Comparison of ENCODE assay signal across 19 mouse cellular contexts in the genomic region with DNA sequence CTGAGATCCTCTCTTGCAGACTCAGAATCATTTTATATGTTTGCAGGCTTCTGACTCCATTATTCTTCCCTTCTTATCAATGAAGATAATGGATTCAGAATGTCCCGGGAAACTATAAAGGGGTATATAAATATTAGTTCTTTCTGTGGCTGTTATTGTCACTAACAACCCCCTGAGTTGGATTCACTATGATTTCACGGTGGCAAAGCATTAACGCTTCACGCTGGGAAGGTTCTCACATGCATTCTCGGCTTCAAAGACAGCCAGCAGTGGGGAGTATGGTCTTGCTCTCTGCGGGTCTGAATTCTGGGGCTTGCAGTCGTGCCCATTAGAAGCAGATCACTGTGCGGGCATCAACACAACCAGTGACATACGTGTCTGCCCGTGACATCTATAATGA. TPM values are rescaled to one million over a fixed set of nuclear protein-coding genes. Genes with fewer than 3 reads are reported as not detected.
DNase-seq lines count a peak whose midpoint lies in the region; ATAC-seq and TF ChIP-seq lines count a peak whose summit lies in the region.
"Had no signal": no experiment of that assay in that cellular context is flagged by ENCODE, and none has a peak within 500 bp of the region (broad histone marks: within the 10 kb centered on the region; RNA-seq: fewer than 3 reads in every experiment).

No protein-coding gene starts in this region.

- H3K4me1 ChIP-seq in forebrain, embryonic 14.5 days (ENCODE audit: control insufficient read depth, insufficient read depth, low read length), result peaks cover 4% of the 10 kb centered on the region
- peaks cover 4% of the 10 kb centered on the region; the same call in 1 of the 2 replicates for H3K4me1 ChIP-seq in forebrain, embryonic 16.5 days (replicated peaks; ENCODE audit: control insufficient read depth, insufficient read depth, low read length)
- H3K4me1 ChIP-seq in hindbrain, embryonic 13.5 days (replicated peaks), result 0 out of 2 replicates have a peak, but pooled peaks cover 6% of the 10 kb centered on the region
- no peaks in the 10 kb centered on the region for H3K4me1 ChIP-seq in midbrain, embryonic 11.5 days (ENCODE audit: control insufficient read depth, insufficient read depth, low read length)
- no peaks in the 10 kb centered on the region for H3K4me1 ChIP-seq in neural tube, embryonic 14.5 days (ENCODE audit: control insufficient read depth, insufficient read depth, low read length)
- no peaks in the 10 kb centered on the region for H3K4me1 ChIP-seq in liver, postnatal 0 days (ENCODE audit: insufficient read depth)
- H3K4me1 ChIP-seq: limb, embryonic 15.5 days; liver, embryonic 15.5 days had no signal

- no peak overlapping the region for H3K9ac ChIP-seq in forebrain, embryonic 14.5 days (ENCODE audit: low read length)
- H3K9ac ChIP-seq in forebrain, embryonic 16.5 days (replicated peaks; ENCODE audit: low read depth, low read length), result no peak overlapping the region
- no peak overlapping the region for H3K9ac ChIP-seq in hindbrain, embryonic 13.5 days
- H3K9ac ChIP-seq in midbrain, embryonic 11.5 days (ENCODE audit: low read length), result no peak overlapping the region
- H3K9ac ChIP-seq in neural tube, embryonic 14.5 days (replicated peaks; ENCODE audit: low read depth, low read length), result no peak overlapping the region
- no peak overlapping the region for H3K9ac ChIP-seq in liver, postnatal 0 days (replicated peaks)
- H3K9ac ChIP-seq: forebrain, postnatal 0 days; limb, embryonic 15.5 days; liver, embryonic 15.5 days had no signal

- no peaks in the 10 kb centered on the region for H3K9me3 ChIP-seq in forebrain, embryonic 14.5 days (replicated peaks; ENCODE audit: control insufficient read depth, low read length)
- H3K9me3 ChIP-seq in forebrain, embryonic 16.5 days (ENCODE audit: control insufficient read depth, low read length), result no peaks in the 10 kb centered on the region
- no peaks in the 10 kb centered on the region for H3K9me3 ChIP-seq in hindbrain, embryonic 13.5 days
- H3K9me3 ChIP-seq in midbrain, embryonic 11.5 days (ENCODE audit: control insufficient read depth, low read length), result no peaks in the 10 kb centered on the region
- H3K9me3 ChIP-seq in neural tube, embryonic 14.5 days (ENCODE audit: control insufficient read depth, low read length), result no peaks in the 10 kb centered on the region
- H3K9me3 ChIP-seq in liver, postnatal 0 days (ENCODE audit: low read length), result no peaks in the 10 kb centered on the region
- H3K9me3 ChIP-seq: limb, embryonic 15.5 days had no signal

- WGBS in forebrain, embryonic 14.5 days, result 74% methylated on average over 10 of the region's 10 CpGs
- 78% methylated on average over 10 of the region's 10 CpGs for WGBS in forebrain, embryonic 16.5 days
- WGBS in hindbrain, embryonic 13.5 days, result 47% methylated on average over 10 of the region's 10 CpGs
- 50% methylated on average over 10 of the region's 10 CpGs for WGBS in midbrain, embryonic 11.5 days
- WGBS in neural tube, embryonic 14.5 days, result 42% methylated on average over 10 of the region's 10 CpGs
- WGBS in liver, postnatal 0 days (ENCODE audit: insufficient replicate concordance), result 62% methylated on average over 10 of the region's 10 CpGs

- peak; percentile 32 for DNase-seq in forebrain, embryonic 14.5 days (ENCODE audit: low spot score)
- DNase-seq in midbrain, embryonic 11.5 days (ENCODE audit: low spot score, missing footprints), result peak; percentile 86
- no peak for DNase-seq in thymus, adult 18-20 months
- no peak for DNase-seq in liver, postnatal 0 days
- DNase-seq: adrenal gland, postnatal 14 days; cerebellum, adult 11 months; forebrain, postnatal 0 days; heart, postnatal 10 days; kidney, adult 8-10 months; kidney, postnatal 36 days; thymus, postnatal 25 days had no signal

- no peak for TF ChIP-seq EP300 in liver, postnatal 0 days (IDR thresholded peaks at IDR 0.05; ENCODE audit: low read depth)

- no peak for TF ChIP-seq CTCF in liver, postnatal 0 days (IDR thresholded peaks at IDR 0.05; ENCODE audit: low read depth)

- ATAC-seq in forebrain, embryonic 14.5 days, result no peak
- no peak for ATAC-seq in forebrain, embryonic 16.5 days
- ATAC-seq in hindbrain, embryonic 13.5 days (ENCODE audit: low FRiP score), result no peak
- ATAC-seq in midbrain, embryonic 11.5 days (ENCODE audit: low FRiP score), result 0 out of 2 replicates have a peak, but pooled peaks have one; percentile 27
- ATAC-seq in neural tube, embryonic 14.5 days (ENCODE audit: low read depth), result no peak
- ATAC-seq in liver, postnatal 0 days, result no peak
- ATAC-seq: forebrain, postnatal 0 days; lung, postnatal 0 days had no signal

- no peak overlapping the region for H3K4me3 ChIP-seq in forebrain, embryonic 14.5 days (ENCODE audit: low read depth, low read length)
- no peak overlapping the region for H3K4me3 ChIP-seq in forebrain, embryonic 16.5 days (replicated peaks; ENCODE audit: low read length)
- no peak overlapping the region for H3K4me3 ChIP-seq in hindbrain, embryonic 13.5 days
- no peak overlapping the region for H3K4me3 ChIP-seq in midbrain, embryonic 11.5 days (ENCODE audit: low read depth, low read length)
- H3K4me3 ChIP-seq in neural tube, embryonic 14.5 days (ENCODE audit: low read depth, low read length), result no peak overlapping the region
- H3K4me3 ChIP-seq in liver, postnatal 0 days (ENCODE audit: low read depth, low read length), result no peak overlapping the region
- H3K4me3 ChIP-seq: limb, embryonic 15.5 days; liver, embryonic 15.5 days had no signal

- no peak overlapping the region for H3K4me2 ChIP-seq in forebrain, embryonic 14.5 days (ENCODE audit: low read length)
- no peak overlapping the region for H3K4me2 ChIP-seq in forebrain, embryonic 16.5 days (ENCODE audit: low read length)
- peak overlapping the region; percentile 17; the same call in 1 of the 2 replicates for H3K4me2 ChIP-seq in hindbrain, embryonic 13.5 days
- no peak overlapping the region for H3K4me2 ChIP-seq in midbrain, embryonic 11.5 days
- 0 out of 2 replicates have a peak overlapping the region, but pooled peaks have one; percentile 1 for H3K4me2 ChIP-seq in neural tube, embryonic 14.5 days (ENCODE audit: low read depth, low read length)
- H3K4me2 ChIP-seq in liver, postnatal 0 days (ENCODE audit: low read depth, low read length), result no peak overlapping the region
- H3K4me2 ChIP-seq: heart, embryonic 11.5 days; limb, embryonic 15.5 days; liver, embryonic 15.5 days had no signal

- H3K36me3 ChIP-seq in forebrain, embryonic 14.5 days (ENCODE audit: control insufficient read depth, insufficient read depth, low read length), result no peaks in the 10 kb centered on the region
- no peaks in the 10 kb centered on the region for H3K36me3 ChIP-seq in forebrain, embryonic 16.5 days (ENCODE audit: control insufficient read depth, insufficient read depth)
- no peaks in the 10 kb centered on the region for H3K36me3 ChIP-seq in hindbrain, embryonic 13.5 days
- H3K36me3 ChIP-seq in midbrain, embryonic 11.5 days (ENCODE audit: control insufficient read depth, insufficient read depth, low read length), result no peaks in the 10 kb centered on the region
- H3K36me3 ChIP-seq in neural tube, embryonic 14.5 days (ENCODE audit: control insufficient read depth, insufficient read depth, low read length), result no peaks in the 10 kb centered on the region
- H3K36me3 ChIP-seq in liver, postnatal 0 days (replicated peaks; ENCODE audit: insufficient read depth, low read length), result no peaks in the 10 kb centered on the region
- H3K36me3 ChIP-seq: G1E; limb, embryonic 15.5 days; liver, embryonic 15.5 days had no signal

- no peaks in the 10 kb centered on the region for H3K27me3 ChIP-seq in forebrain, embryonic 14.5 days (replicated peaks; ENCODE audit: control insufficient read depth, insufficient read depth, low read length)
- no peaks in the 10 kb centered on the region for H3K27me3 ChIP-seq in forebrain, embryonic 16.5 days (replicated peaks; ENCODE audit: control insufficient read depth, insufficient read depth, low read length)
- no peaks in the 10 kb centered on the region for H3K27me3 ChIP-seq in hindbrain, embryonic 13.5 days
- no peaks in the 10 kb centered on the region for H3K27me3 ChIP-seq in midbrain, embryonic 11.5 days (ENCODE audit: control insufficient read depth, insufficient read depth, low read length)
- no peaks in the 10 kb centered on the region for H3K27me3 ChIP-seq in neural tube, embryonic 14.5 days (ENCODE audit: control insufficient read depth, insufficient read depth, low read length)
- H3K27me3 ChIP-seq in liver, postnatal 0 days (ENCODE audit: insufficient read depth, low read length), result no peaks in the 10 kb centered on the region
- H3K27me3 ChIP-seq: limb, embryonic 15.5 days; liver, embryonic 15.5 days had no signal

- no peak overlapping the region for H3K27ac ChIP-seq in forebrain, embryonic 14.5 days (ENCODE audit: low read depth, low read length)
- no peak overlapping the region for H3K27ac ChIP-seq in forebrain, embryonic 16.5 days (ENCODE audit: low read length)
- H3K27ac ChIP-seq in hindbrain, embryonic 13.5 days, result no peak overlapping the region
- H3K27ac ChIP-seq in midbrain, embryonic 11.5 days (ENCODE audit: low read depth, low read length), result no peak overlapping the region
- H3K27ac ChIP-seq in neural tube, embryonic 14.5 days (ENCODE audit: low read depth, low read length), result no peak overlapping the region
- H3K27ac ChIP-seq in liver, postnatal 0 days (ENCODE audit: low read depth), result no peak overlapping the region
- H3K27ac ChIP-seq: limb, embryonic 15.5 days; liver, embryonic 15.5 days had no signal

RNA-seq across cellular contexts. Expression of gene Alk, which starts 34.9 kb away (rescaled TPM):
- polyA plus RNA-seq in forebrain, embryonic 14.5 days (2014; fragmentation: Nextera tagmentation; extraction: Ambion mirVana), result 0.55 and 1.3 TPM in 2 replicates
- 2.0 and 4.7 TPM in 2 replicates for polyA plus RNA-seq in forebrain, embryonic 16.5 days (2015; fragmentation: Nextera tagmentation; extraction: Ambion mirVana)
- polyA plus RNA-seq in hindbrain, embryonic 13.5 days (2015; fragmentation: Nextera tagmentation; extraction: Ambion mirVana), result 3.4 and 3.5 TPM in 2 replicates
- polyA plus RNA-seq in midbrain, embryonic 11.5 days (2014; fragmentation: Nextera tagmentation; extraction: Ambion mirVana), result 0.18 TPM in 2 replicates
- 4.8 and 5.2 TPM in 2 replicates for polyA plus RNA-seq in neural tube, embryonic 14.5 days (2014; fragmentation: Nextera tagmentation; extraction: Ambion mirVana)
- 0.05 and 0.07 TPM in 2 replicates for polyA plus RNA-seq in liver, postnatal 0 days (2015; fragmentation: Nextera tagmentation; extraction: Ambion mirVana)
- polyA plus RNA-seq: G1E; lung, postnatal 0 days had no signal

Comparison
In these comparisons a context has a peak if more than half of its experiments do, and no peak if none do; other contexts are left out.
1. DNase-seq: peak in forebrain, embryonic 14.5 days (single experiment) and midbrain, embryonic 11.5 days (single experiment); none in thymus, adult 18-20 months (0 of 2) and liver, postnatal 0 days (single experiment).
2. H3K4me2 ChIP-seq: peak in hindbrain, embryonic 13.5 days (single experiment) and neural tube, embryonic 14.5 days (single experiment); none in forebrain, embryonic 14.5 days (single experiment), forebrain, embryonic 16.5 days (single experiment), midbrain, embryonic 11.5 days (single experiment) and liver, postnatal 0 days (single experiment).